Mouse (Mus musculus) cortical plate, adult 2 months (tissue): ENCODE data around the gene A630001G21Rik.

Experiments used
- CTCF ChIP-seq: fragments of 200-500 bp; IDR thresholded peaks from 2 replicates; pipeline ENCODE4 v1.5.1; 2011; ENCODE audit warnings: mild to moderate bottlenecking, control low read depth, low read length; ENCODE audit not compliant: insufficient read depth; ENCODE audit errors: extremely low read depth
- POLR2A ChIP-seq: fragments of 200-500 bp; IDR thresholded peaks from 2 replicates; pipeline ENCODE4 v1.6.1; 2011; ENCODE audit warnings: mild to moderate bottlenecking, low read length, control low read depth; ENCODE audit not compliant: insufficient read depth; ENCODE audit errors: extremely low read depth

- TF ChIP-seq CTCF = no peak
- TF ChIP-seq POLR2A = no peak
Observed at GRCm38 (mm10) chr1:85746511-85746910, 31.9 kb downstream of the A630001G21Rik start.
